Mouse (Mus musculus): ENCODE measurements at regions not wholly inside any gene's neighbourhood (a gene's known extent, or its start where the extent isn't known, plus 50 kb on each side); places are given as distances from the start of the nearest gene placed in this dataset.

- peak; percentile 79 for DNase-seq
These were observed 61.2 kb upstream of the Ankrd28 start for GRCm38 (mm10) chr14:31891500-31892185.

GRCm38 (mm10) chr14:31892186-31892510, 61.7 kb upstream of the Ankrd28 start:
- peak; percentile 82 for DNase-seq

GRCm38 (mm10) chr14:31896500-31896899, 66.0 kb upstream of the Ankrd28 start:
- DNase-seq: no peak

DNA sequence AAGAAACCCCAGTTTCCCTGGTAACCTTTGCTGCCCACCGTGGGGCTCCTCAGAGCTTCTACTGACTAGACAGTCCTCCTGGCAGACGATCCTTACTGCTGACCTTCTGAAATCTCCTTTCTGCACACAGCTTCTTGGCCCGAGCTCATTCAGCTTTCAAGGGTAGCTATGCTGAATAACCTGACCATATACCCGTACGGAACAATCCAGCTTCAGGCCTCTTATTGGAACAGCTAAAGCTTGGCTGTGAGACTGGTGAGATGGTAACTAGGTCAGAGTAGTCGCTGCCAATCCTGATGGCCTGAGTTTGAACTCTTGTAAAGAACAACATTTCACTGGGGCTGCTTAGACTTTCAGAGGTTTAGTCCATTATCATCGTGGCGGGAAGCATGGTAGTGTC, 69.1 kb upstream of the Ankrd28 start:
- DNase-seq: no peak

DNA sequence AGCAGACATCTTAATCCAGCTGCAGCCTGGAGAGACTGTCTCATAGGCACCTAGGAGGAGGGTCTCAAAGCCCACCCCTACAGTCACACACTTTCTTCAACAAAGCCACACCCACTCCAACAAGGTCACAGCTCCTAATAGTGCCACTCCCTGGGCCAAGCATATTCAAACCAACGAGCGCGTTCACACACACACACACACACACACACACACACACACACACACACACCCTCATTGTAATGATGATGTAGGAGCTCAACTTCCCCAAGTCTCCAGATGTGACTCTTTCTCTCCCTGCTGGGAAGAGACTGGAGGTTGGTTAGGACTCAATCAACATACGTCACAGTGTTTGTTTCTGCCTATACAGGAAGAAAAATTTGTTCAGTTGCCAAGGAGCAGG, 69.5 kb upstream of the Ankrd28 start:
- DNase-seq: no peak

DNA sequence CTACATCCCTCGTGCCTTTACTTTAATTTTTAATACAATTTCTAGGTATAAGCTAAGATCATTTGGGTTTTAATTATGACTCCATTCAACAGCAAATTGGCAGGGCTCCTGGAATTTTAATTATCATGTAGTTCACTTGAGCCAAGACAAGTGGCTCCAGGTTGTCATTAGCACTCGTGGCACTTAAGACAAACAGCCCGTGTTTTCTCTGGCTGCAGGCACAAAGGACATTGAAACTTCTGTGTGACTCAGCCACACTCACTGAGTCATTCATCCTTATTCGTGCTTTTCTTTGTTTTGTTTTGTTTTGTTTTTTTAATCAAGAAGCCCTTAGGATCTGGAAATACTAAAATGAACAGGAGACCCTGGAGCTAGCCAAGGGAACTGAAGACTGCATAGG, 71.5 kb upstream of the Ankrd28 start:
- no peak for DNase-seq

GRCm38 (mm10) chr14:31903664-31904063, 73.2 kb upstream of the Ankrd28 start:
- DNase-seq: no peak

GRCm38 (mm10) chr14:31908591-31908990, 78.1 kb upstream of the Ankrd28 start:
- no peak for DNase-seq

DNA sequence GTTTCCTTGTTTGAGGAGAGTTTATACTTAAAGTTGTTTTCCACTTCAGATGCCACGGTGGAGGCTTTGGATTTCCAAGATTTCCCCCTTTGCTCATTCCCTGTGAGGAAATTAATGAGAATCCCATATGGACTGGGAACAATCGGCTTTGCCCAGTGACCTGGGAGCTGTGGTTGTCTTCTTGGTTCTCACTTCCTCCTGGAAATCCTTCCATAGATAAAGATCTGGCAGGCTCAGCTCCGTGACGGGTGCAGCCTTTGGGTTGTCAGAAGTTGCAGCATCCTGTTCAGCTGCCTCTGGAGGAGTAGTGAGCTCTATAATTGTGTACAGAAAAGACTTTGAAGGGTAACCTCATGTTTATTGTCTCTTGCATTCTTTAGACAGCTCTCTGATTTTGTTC, 78.8 kb upstream of the Ankrd28 start:
- DNase-seq: no peak

DNA sequence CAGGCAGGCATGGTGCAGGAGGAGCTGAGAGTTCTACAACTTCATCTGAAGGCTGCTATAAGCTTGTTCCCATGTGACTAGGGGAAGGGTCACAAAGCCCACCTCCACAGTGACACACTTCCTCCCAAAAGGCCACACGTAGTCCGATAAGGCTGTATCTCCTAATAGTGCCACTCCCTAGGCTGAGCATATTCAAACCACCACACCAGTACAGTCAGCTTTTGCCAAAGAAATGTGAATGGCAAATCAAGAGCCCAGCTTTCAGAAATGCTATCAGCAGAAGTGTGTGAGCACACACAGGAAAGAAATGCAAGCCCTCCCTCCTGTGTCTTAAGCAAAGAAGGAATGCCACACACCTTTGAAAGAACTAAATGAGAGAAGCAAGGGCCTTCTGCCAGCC, 80.4 kb upstream of the Ankrd28 start:
- no peak for DNase-seq

GRCm38 (mm10) chr14:31918461-31918860, 88.0 kb upstream of the Ankrd28 start:
- no peak for DNase-seq

DNA sequence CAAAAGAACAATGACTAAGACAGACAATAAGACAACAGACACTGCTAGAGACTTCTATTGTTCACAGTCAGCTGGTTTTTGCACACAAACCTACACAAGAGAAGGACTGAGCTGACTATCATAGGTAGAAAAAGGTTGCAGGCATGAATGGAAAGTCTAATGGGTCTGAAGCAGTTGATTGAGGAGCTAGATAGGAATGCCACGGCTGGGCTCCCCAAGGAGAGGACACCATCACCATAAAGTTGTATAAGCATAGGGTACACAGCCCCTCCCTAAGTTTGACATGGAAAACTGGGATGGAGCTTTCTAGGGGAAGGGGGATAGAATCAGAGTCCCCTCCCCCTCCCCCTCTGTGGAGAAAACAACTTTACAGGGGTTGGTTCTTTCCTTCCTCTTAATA, 88.5 kb upstream of the Ankrd28 start:
- no peak for DNase-seq

- no peak for DNase-seq
These were observed 98.8 kb upstream of the Ankrd28 start for GRCm38 (mm10) chr14:31929161-31929707.

DNA sequence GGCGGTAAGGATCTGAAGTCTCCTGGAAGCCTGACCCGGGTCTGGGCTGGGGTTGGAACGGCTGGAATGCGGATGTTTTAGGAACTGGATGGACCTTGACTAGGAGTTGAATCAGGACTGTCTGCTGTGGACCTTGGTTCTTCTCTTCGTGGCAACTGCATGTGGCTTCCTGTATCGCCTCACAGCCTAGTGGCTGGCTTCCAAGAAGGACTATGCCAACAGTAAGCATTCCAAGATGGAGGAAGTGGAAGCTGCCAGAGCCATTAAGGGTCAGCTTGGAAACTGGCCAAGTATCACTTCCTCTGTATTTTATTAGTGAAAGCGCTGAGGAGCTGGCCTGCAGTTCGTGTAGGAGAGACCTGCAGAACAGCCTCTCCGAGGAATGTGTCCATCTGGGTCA, 98.4 kb upstream of the Galnt15 start:
- DNase-seq: peak; percentile 23

DNA sequence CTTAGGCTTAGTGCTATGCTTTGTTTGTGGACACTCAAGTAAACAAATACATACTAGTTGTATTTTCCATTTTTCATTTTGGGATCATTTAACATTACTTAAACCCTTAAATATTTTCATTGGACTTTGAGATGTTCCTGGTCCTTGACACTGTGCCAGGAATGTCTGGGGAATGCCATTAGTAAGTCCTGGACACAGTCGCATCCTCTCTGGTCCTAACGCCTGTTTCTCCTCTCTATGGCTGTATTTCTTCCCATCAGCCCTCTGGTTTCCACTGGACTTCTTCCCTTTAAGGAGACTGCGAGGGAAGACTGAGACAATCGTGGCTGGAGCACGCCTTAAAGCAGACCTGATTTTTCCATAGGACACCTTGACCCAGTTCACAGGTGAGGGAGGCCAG, 96.8 kb upstream of the Galnt15 start:
- DNase-seq: no peak

DNA sequence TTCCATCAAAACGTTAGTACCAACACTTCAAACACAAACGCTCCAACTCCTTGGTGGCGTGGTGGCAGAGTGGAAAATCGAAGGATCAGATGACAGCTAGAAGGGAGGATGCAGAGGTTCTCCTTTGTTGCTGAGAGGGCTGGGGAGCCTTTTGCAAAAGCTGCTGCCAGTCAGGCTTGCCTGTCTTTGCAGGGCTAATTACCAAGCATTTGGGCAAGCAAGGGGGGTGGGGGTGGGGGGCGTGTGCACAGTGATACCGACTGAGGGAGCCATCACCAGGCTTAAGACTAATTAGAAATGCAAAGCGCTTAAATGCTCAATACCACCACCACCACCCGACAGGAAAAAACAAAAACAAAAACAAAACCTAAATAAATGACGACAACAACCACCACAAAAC, 95.3 kb upstream of the Galnt15 start:
- peak; percentile 70 for DNase-seq

GRCm38 (mm10) chr14:31933841-31934271, 94.9 kb upstream of the Galnt15 start:
- DNase-seq: peak; percentile 83

GRCm38 (mm10) chr14:31934321-31934720, 94.5 kb upstream of the Galnt15 start:
- DNase-seq: peak; percentile 78

- DNase-seq: peak; percentile 28
These were observed 94.0 kb upstream of the Galnt15 start for GRCm38 (mm10) chr14:31934771-31935170.

- no peak for DNase-seq
These were observed 93.4 kb upstream of the Galnt15 start for GRCm38 (mm10) chr14:31935411-31935810.

DNA sequence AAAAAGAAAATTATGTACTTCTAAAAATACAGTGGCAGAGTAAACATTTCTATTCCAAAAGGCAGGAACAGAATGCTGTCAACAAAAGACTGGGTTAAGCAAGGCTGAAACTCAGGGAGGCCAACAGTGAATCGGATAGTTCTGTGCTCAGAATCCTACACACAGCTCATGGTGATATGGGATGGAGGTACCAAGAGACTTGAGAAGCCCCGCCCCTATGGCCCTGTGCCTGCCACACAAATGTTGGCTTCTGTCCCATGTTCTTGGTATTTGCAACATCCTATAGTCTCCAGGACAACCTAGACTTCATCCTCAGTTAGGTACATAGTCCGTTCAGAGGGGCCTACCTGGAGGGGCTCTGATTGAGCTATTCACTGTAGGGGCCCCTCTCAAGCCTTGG, 92.2 kb upstream of the Galnt15 start:
- no peak for DNase-seq

- no peak for DNase-seq
These were observed 87.9 kb upstream of the Galnt15 start for GRCm38 (mm10) chr14:31940900-31941299.

- DNase-seq: peak; percentile 24
These were observed 86.4 kb upstream of the Galnt15 start for GRCm38 (mm10) chr14:31942266-31942960.

DNA sequence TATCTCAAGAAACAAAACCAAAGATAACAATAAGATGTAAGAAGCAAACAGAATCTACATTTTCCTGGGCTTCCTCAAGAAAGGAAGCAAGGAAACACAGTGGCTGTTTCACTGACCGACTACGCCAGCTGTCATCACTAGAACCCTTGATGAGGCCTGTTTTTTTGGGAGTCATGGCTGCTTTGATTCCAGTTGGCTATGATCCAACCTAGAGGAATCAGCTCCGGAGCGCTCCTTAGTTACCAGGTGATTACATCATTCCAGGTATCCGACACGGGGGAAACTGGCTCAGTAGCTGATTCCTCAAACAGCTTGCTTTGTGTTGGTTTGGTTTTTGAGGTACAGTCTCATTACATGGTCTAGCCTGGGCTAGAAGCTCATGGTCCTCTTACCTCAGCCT, 84.1 kb upstream of the Galnt15 start:
- DNase-seq: no peak

DNA sequence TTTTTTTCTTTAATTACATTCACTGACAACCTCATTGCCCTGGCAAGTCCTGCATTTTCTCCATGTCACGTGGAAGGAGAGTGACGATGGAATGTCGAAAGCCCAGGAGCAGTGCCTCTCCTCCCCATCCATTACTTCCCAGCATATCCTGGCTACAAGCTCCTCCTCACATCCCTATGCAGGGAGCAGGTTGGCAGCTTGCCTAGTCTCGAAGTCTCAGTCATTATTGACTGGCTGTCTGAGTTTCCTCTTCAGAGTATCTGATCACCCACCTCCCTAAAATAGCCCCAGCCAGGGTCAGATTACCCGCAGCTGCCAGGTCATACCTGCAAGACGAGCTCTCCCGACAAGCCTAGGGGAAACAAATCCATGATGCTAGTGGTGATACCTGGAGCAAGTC, 83.7 kb upstream of the Galnt15 start:
- DNase-seq: no peak

Measured in embryo, embryonic 11 days (tissue).